Mouse (Mus musculus) left cerebral cortex, postnatal 36 days (tissue): ENCODE measurements around the gene Slc15a4. TPM values are rescaled to one million over a fixed set of nuclear protein-coding genes. Genes with fewer than 3 reads are reported as not detected.

Experiments
- DNase-seq, 2 experiments: peaks; one replicate each; pipeline ENCODE4 v3.0.0; 2021 to 2022; ENCODE audit warnings: low spot score in 2 of 2, mixed read lengths in 1 of 2
- intact Hi-C: fragments of 180-260 bp; cut with DNase I; formaldehyde crosslinking; loops from one replicate; pipeline ENCODE4 v1.15.1; 2025
- total RNA-seq, 2 experiments: library from RNA; stranded (reverse); gene quantifications; 2 replicates each; pipeline ENCODE4 v1.2.3; 2021

Slc15a4 gene
- 10 to 100 TPM; 18.5 to 26.2 TPM for total RNA-seq

DNA sequence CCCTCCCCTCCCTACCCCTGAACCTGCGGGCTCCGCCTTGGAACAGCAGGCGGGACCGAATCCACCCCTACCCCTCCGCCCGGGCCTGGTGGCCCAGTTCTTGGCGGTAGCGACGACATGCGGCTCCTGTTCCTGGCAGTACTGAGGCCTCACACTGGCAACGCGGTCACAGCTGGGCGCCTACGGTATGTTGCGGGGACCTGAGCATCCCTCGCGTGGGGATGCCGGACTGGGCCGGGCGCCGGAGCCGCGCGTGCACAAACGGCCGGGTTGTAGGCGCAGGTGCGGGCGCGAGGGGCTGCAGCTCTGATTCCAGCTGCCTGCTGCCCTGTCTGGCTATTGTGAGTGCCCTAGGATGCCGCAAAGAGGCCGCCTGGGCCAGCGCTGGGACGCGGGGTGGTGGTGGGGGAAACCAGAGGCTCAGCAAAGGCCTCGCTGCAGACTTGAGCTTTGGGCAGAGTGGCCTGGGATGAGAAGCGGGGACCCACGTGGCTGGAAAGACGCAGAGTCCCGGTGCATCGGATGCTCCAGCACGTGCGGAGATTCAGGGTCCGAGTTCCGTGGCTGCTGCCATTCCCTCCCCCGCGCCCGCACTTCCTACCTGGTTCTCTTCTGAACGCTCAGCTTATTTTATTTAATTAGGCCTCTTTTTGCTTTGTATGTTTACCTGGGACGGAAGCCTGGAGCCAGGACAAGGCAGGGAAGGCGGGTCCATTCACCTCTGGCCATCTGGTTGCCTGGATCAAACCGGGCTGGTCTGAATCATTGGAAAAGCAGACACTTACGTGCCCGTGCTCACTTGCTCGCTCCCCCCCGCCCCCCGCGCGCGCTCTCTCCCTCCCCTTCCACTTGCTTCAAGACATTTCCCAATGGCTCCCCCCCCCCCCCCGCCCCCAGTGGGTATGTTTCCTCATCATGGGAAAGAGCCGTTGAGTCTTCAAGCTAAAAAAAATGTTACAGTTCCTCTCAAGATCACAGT lies at the start of gene Slc15a4, which contains the start of gene Glt1d1:
Gene Slc15a4, minus strand, starts transcription at position 731 of the 979 bp plus-strand sequence.
Gene Glt1d1, plus strand, starts transcription at position 96 of the 979 bp plus-strand sequence.
- intact Hi-C loops: no loop called here
- DNase-seq: peak; percentile 48 to 56

DNA sequence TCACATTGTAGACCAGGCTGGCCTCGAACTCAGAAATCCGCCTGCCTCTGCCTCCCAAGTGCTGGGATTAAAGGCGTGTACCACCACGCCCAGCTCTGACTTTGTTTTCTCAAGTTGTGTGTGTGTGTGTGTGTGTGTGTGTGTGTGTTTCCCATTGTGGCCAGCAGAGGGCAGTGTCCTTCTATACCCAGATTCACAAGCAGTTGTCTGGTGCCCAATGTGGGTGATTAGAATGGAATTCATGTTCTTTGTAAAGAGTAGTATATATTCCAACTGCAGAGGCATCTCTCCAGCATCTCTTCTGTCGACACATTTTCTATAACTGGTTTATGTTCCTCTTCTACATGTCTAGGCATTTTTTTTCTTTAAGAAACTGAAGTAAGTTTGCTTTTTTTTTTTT lies 45.8 kb upstream of the Slc15a4 start:
- intact Hi-C loops: no loop called here

DNA sequence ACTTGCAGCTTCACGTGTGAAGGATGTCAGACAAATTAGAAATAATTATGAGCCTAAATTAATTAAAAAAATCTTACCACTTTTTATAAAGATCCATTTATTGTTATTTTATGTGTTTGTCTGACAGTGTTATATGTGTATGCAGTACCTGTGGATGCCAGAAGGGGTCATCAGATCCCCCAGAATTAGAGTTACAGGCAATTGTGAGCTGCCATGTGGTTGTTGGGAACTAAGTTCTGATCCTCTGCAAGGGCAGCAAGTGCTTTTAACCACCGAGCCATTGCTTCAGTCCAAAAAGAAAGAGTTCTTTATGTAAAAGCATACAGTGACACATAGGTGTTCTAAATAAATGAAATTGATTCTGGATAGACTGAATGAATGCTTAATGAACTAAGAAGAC lies 44.9 kb upstream of the Slc15a4 start:
- intact Hi-C loops: no loop called here
- DNase-seq: no peak

More for the DNA sequence above, 45.8 kb upstream of the Slc15a4 start:
- DNase-seq: no peak

DNA sequence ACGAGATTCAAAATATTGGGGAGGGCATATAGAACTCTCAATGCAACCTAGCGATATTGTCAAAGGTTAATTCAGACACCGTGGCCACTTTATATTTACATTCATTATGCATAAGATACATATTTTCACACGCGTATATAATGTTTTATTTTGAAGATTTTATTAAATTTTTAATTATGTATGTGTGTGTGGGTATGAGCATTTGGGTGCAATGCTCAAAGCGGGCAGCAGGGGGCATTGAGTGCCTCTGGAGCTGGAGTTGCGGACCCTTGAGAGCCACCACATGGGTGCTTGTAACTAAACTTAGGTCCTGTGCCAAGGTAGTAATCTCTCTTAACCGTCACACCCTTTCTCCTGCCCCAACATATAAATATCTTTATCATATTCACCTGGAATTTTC lies 41.2 kb upstream of the Slc15a4 start:
- intact Hi-C loops: no loop called here
- DNase-seq: no peak

DNA sequence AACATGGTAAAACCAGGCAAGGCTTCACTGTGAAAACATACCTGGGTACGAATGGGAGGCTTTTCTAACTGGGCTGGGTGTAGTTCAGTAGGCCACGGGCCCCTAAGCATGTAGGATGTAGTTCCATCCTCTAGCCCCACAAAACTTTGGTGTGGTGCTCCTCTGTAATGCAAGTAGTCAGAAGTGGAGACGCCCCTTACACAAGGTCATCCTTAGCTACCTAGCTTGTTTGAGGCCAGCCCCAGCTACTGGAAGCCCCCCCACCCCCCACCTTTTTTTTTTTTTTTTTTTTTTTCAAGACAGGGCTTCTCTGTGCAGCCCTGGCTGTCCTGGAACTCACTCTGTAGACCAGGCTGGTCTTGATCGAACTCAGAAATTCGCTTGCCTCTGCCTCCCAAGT lies 28.3 kb upstream of the Slc15a4 start:
- intact Hi-C loops: no loop called here

DNA sequence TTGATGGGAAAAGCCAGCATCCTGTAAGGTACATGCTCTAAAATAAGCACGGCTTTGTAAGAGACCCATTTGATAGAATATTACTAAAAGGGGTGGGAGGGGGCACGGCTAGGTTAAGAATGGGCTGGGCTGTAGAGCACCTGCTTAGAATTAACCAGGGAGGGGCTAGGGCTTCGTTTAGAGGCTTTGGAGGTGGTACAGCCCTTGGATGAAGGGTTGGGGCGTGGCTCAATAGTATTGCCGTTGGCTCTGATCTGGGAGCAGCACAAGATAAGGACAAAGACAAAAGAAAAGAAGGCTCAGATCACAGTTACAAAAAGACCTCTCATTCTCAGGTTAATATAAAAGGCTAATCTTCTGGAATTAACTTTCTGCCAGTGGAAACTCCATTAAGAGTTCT lies 27.6 kb upstream of the Slc15a4 start:
- DNase-seq: no peak
- intact Hi-C loops: no loop called here

More for the DNA sequence above, 28.3 kb upstream of the Slc15a4 start:
- DNase-seq: no peak

DNA sequence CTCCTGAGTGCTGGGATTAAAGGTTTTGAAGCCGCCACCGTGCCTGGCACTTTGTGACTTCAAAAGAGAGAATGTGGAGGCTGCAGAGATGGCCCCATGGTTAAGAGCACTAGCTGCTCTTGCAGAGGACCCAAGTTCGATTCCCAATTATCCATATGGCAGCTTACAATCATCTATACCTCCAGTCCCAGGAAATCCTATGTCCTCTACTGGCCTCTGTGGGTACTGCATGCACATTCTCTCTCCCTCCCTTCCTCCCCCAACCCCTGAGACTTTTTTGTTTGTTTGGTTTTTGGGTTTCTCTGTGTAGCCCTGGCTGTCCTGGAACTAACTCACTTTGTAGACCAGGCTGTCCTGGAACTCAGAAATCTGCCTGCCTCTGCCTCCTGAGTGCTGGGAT lies 26.6 kb upstream of the Slc15a4 start:
- no peak for DNase-seq
- intact Hi-C loops: no loop called here

DNA sequence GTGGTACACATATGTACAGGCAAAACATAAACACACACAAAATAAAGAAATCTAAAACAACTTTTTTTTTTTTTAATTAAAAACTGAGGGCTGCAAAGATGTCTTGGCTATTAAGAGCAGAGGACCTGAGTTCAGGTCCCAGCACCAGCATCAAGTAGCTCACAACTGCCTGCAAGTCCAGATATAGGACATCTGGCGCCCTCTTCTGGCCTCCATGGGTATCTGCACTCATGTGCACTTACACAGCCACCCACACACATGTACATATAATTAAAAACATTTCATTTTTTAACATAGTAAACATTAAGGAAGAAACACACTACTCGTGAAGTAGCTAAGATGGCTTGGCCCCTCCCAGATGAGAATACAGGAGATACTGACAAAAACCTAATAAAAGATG lies 25.6 kb upstream of the Slc15a4 start:
- intact Hi-C loops: no loop called here
- no peak for DNase-seq

DNA sequence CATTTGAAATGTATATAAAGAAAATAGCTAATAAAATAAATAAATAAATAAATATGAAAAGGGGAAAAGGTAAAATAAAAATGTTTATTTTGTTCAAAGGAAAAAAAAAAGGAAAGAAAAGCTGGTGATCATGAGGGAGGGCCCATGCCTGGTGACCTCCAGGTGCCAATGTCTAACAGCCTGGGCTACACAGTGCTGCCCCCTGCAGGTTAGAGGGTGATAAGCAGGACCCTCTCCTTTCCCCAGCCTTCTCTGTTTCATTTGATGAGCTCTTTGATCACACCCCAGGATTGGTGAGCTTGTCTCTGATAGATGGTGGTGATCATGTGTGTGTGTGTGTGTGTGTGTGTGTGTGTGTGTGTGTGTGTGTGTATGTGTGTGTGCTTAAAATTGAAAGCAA lies 16.4 kb upstream of the Slc15a4 start:
- DNase-seq: no peak
- intact Hi-C loops: no loop called here

DNA sequence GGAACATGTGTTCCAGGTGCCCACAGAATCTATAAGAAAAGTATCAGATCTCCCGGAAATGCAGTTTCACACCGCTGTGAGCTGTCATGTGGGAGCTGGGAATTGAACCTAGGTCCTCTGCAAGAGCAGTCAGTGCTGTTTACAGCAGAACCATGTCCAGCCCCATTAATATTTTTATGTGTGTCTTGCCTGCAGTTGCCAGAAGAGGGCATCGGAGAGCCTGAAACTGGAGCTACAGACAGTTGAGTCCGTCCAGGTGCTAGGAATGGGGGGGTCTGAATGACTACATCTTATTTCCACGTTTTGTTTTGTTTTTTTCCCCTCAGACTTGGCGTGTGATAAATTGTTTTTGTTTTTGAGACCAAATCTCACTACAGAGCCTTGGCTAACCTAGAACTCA lies 15.3 kb upstream of the Slc15a4 start:
- intact Hi-C loops: no loop called here

DNA sequence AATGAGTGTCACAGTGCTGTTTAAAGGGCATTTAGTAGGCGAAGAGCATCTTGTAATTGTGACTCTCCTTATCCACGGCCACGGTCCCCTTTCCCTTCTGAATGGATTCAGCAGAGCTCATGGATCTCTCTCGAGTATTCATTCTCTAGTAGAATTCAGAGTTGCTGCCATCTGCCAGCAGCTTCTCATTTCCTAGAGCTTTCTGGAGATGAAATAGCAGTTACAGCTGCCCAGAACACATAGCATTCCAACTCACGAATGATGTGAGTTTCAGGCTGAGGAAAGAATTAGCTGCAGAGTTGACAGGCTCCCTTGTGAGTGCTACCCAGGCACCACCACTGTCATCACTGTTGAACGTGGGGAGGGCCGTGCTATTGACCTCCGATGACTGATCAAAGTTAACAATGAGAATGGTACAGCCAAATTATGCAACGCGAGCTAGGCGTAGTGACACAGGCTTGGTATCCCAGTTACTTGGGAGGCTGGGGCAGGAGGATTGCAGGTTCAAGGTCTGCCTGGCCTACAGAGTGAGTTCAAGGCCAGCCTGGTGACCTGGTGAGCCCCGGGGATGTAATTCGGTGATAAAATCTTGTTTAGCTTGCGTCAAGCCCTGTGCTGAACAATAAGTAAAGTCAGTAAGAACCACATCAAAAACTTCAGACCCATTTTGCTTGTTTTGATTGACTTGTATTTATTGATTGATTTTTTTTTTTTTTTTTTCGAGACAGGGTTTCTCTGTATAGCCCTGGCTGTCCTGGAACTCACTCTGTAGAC lies 8.7 kb upstream of the Slc15a4 start:
- intact Hi-C loops: no loop called here
- DNase-seq: no peak

More for the DNA sequence above, 15.3 kb upstream of the Slc15a4 start:
- peak in 1 of 2 experiments; percentile 25 for DNase-seq

DNA sequence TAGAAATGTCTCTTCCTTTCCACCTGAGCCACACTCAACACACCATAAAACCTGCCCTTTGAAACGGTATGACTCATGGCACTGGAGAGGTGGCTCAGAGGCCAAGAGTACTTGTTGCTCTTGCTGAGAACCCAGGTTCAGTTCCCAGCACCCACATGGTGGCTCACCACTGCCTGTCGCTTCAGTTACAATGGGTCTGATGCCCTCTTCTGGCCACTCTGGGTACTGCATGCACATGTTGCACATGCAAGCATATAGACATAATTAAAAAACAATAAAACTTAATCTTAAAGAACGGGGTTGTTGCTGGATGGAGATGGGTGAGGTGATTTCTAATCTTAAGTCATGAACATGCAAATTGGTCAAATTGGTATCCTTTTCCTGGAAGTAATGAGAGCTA lies 7.7 kb upstream of the Slc15a4 start:
- DNase-seq: no peak
- intact Hi-C loops: no loop called here

DNA sequence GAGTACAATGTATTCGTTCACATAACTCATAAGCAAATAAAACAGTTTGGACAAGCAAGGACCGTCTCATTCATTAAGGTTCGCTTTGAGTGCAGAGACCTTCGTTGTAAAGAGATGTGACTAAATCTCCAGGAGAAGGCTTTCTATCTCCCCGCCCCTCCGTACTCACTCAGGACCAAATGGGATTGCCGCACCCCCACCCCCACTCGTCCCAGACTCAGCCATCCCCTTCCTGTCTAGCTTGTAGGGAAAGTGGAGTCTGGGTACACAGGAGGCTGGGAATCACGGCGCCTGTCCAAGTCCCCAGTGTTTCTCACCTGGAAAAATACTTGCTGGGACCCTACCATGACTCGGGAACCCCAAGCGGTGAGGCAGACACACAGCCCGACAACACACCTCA lies 6.9 kb upstream of the Slc15a4 start:
- no peak for DNase-seq
- intact Hi-C loops: no loop called here

DNA sequence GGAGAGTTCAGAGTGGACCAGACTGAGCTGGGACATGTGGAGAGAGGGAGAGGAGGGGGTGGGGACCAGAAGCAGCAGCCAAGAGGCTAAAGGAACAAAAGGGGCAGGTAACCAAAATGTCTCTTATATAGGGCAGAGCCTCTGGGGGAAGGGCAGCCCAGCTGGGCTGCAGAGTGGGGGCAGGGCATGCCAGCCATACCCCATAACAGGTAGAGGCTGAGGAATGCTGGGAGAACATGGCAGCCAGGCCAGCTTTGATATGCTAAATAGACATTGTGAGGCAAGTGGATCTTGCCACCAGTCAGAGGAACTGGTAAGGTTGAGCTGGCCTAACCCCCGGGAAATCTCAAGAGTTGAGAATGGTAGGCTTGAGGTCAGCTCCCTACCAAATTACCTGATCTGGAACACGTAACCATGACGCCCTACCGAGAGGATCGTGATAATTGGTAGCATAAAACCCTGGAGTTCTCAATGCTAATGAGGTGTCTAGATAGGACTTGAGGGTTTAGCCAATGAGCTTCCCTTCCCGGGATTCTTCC lies 6.4 kb upstream of the Slc15a4 start:
- intact Hi-C loops: no loop called here
- DNase-seq: no peak

DNA sequence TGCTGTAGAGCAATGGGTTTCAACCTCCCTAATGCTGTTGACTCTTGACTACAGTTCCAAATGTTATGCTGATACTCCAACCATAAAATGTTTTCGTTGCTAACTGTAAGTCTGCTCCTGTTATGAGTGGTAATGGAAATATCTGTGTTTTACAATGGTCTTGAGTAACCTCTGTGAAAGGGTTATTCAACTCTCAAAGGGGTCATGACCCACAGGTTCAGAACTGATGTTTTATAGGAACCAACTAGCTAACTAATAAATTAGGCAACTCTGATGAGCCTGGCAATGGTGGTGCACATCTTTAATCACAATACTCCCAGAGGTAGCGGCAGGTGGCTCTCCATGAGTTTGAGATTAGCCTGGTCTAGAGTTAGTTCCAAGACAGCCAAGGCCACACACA lies 5.5 kb upstream of the Slc15a4 start:
- DNase-seq: no peak
- intact Hi-C loops: no loop called here

DNA sequence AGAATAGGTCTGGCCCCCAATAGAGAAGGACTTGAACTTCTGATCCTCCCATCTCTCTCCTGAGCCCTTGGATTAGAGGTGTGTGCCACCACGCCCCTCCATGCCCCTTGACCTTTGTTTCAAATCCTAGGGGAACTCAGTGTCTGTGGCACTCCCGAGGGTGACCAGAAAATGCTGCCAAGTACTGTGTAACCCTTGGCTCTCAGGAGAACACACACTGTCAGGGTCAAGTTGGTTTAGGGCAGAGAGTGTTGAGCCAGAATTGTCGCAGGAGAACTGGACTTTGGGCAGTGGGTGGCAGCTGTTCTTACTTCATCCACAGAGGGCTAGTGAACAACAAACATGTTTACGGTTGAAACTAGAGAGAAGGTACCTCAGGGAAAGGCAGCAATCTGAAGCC lies 4.9 kb upstream of the Slc15a4 start:
- intact Hi-C loops: no loop called here
- DNase-seq: no peak

DNA sequence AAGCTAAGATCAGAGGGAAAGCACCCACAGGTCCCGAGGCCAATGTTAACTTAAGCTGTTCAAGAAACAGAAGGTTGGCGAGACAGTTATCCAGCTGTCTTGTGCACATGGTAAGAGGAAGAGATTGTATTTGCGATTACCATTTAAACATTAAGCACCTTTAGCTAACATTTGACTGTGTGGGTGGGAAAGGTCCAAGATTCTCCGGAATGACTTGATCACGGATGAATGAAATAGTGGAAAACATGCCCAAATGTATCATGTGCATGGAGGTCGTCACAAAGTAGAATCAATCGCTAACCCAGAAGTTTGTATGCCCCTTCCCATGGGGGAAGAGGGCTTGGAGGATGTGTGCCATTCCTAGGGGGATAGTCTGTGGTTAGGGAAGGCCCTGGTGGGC lies 969 bp upstream of the Slc15a4 start:
- intact Hi-C loops: no loop called here
- no peak for DNase-seq

DNA sequence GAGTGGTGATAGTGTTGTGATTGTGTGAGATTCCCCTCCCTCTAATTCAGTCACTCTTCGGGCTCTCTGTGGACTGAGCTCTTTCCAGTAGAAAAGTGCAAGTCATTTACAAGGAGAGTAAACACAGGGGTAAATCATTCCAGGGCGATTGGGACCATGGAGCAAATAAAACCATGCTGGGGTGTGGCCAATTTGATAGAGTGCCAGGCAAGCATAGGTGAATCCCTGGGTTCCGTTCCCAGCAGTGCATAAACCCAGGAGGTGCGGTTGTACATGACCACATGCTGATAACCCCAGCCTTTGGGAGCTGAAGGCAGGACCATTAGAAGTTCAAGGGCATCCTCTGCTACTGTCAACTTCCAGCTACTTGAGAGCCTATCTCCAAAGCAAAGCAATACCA lies 491 bp upstream of the Slc15a4 start:
- intact Hi-C loops: no loop called here
- DNase-seq: no peak

DNA sequence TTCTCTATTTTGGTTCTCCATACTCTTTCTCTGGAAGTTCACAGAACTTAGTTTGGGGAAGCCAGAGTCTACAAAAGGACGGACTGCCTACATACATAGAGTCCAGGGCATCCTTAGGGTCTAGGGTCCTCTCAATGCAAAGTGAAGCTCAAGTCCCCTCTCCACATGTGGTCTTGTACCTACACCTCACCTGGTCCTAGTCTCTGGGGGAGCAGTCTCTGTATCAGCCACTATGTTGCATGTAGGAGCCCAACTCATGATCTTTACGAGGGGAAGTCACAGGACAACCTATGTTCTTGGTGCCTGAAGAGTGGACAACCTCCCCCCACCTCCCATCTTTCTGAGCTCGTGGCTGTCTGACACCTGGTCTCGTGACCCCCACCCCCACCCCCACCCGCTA lies 1.0 kb downstream of the Slc15a4 start:
- no peak for DNase-seq
- intact Hi-C loops: no loop called here

DNA sequence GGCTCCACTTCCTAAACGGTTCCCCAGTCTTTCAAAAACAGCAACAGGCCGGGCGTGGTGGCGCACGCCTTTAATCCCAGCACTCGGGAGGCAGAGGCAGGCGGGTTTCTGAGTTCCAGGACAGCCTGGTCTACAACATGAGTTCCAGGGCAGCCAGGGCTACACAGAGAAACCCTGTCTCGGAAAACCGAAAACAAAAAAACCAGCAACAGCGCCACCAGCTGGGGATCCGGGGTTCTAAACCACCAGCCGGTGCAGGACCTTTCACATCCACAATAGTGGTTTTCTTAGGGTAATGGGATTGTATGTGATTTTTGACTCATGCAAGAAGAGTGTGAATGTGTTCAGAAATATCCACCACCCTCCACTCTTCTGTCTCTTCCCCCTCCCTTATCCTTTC lies 5.5 kb downstream of the Slc15a4 start:
- intact Hi-C loops: no loop called here
- DNase-seq: no peak
